Mouse (Mus musculus) liver, embryonic 14.5 days (tissue): ENCODE results near the gene Larp4b.

Source experiments
- CTCF ChIP-seq: IDR thresholded peaks from 2 replicates; pipeline ENCODE4 v1.5.1; 2016; ENCODE audit warnings: antibody characterized with exemption, low read depth, control low read depth
- EP300 ChIP-seq: IDR thresholded peaks from 2 replicates; pipeline ENCODE4 v1.6.1; 2016; ENCODE audit warnings: antibody characterized with exemption, low read depth

DNA sequence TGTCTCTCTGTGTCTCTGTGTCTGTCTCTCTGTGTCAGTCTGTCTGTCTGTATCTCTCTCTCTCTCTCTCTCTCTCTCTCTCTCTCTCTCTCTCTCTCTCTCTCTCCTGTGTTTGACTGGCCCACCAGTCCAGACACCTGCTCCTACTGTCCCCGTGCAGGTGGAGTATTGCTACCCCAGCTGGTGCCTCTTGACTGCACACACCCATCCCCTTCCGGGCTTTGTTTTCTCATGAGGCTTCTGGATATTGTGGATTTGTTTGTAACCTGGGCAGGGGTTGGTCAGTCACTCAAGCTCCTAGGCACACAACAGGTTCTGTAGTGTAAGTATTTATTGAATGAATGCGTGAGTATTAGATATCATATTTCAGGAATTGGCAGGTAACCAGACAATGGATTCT is 104.4 kb downstream of the Larp4b start:
- no peak for TF ChIP-seq CTCF
- no peak for TF ChIP-seq EP300
